9 mouse cellular contexts compared by ENCODE assay signal in genomic region chrX:20921366-20921765, GRCm38 (mm10). TPM values are rescaled to one million over a fixed set of nuclear protein-coding genes. Genes with fewer than 3 reads are reported as not detected.
DNase-seq lines count a peak whose midpoint lies in the region; ATAC-seq and TF ChIP-seq lines count a peak whose summit lies in the region.
"Had no signal": no experiment of that assay in that cellular context is flagged by ENCODE, and none has a peak within 500 bp of the region (broad histone marks: within the 10 kb centered on the region; RNA-seq: fewer than 3 reads in every experiment).

No protein-coding gene starts in this region.

- ATAC-seq in neural tube, embryonic 11.5 days (ENCODE audit: insufficient read depth, low FRiP score, low TSS enrichment), result peak; percentile 38
- ATAC-seq in limb, embryonic 14.5 days (ENCODE audit: low FRiP score, low read depth), result no peak

- TF ChIP-seq POLR2A in limb, embryonic 14.5 days (IDR thresholded peaks at IDR 0.05; ENCODE audit: borderline replicate concordance, extremely low read depth, insufficient read depth, insufficient read length), result no peak

- H3K27me3 ChIP-seq in neural tube, embryonic 11.5 days (ENCODE audit: control insufficient read depth, insufficient read depth, low read length), result no peaks in the 10 kb centered on the region
- H3K27me3 ChIP-seq in limb, embryonic 14.5 days (ENCODE audit: control insufficient read depth, insufficient read depth, low read length), result no peaks in the 10 kb centered on the region; the same call in 1 of the 2 replicates

- no peak overlapping the region for H3K9ac ChIP-seq in neural tube, embryonic 11.5 days (ENCODE audit: low read length)
- H3K9ac ChIP-seq in limb, embryonic 14.5 days (ENCODE audit: low read depth, low read length, severe bottlenecking), result no peak overlapping the region

- H3K4me1 ChIP-seq in neural tube, embryonic 11.5 days (ENCODE audit: control insufficient read depth, insufficient read depth, low read length), result no peaks in the 10 kb centered on the region
- H3K4me1 ChIP-seq in limb, embryonic 14.5 days (ENCODE audit: control insufficient read depth, insufficient read depth, low read length), result no peaks in the 10 kb centered on the region

- 39% methylated on average over 5 of the region's 5 CpGs for WGBS in neural tube, embryonic 11.5 days
- WGBS in limb, embryonic 14.5 days, result 39% methylated on average over 5 of the region's 5 CpGs

- peak overlapping the region; percentile 42; the same call in 1 of the 2 replicates for H3K4me3 ChIP-seq in neural tube, embryonic 11.5 days (ENCODE audit: low read depth, low read length)
- H3K4me3 ChIP-seq in limb, embryonic 14.5 days (replicated peaks; ENCODE audit: low read length), result no peak overlapping the region

- no peaks in the 10 kb centered on the region for H3K36me3 ChIP-seq in neural tube, embryonic 11.5 days (ENCODE audit: control insufficient read depth, insufficient read depth, low read length)
- H3K36me3 ChIP-seq in limb, embryonic 14.5 days (ENCODE audit: control insufficient read depth, insufficient read depth, low read length), result no peaks in the 10 kb centered on the region; the same call in 1 of the 2 replicates

- DNase-seq in heart, adult 11 months, result peak; percentile 46
- DNase-seq in heart, postnatal 36 days, result no peak
- no peak for DNase-seq in neural tube, embryonic 11.5 days (ENCODE audit: low spot score)
- no peak for DNase-seq in neural tube, embryonic 10.5 days (ENCODE audit: extremely low spot score, low spot score)
- DNase-seq in limb, embryonic 14.5 days (ENCODE audit: low spot score), result no peak
- DNase-seq in telencephalon, adult 2 months (ENCODE audit: low read depth, low spot score), result peak; percentile 41
- no peak for DNase-seq in layer of hippocampus, postnatal 25 days (ENCODE audit: extremely low spot score in 1 of 2, low spot score in 1 of 2)
- DNase-seq in cerebellum, postnatal 14 days, result no peak

- H3K27ac ChIP-seq in neural tube, embryonic 11.5 days (ENCODE audit: low read depth, low read length), result no peak overlapping the region
- H3K27ac ChIP-seq in limb, embryonic 14.5 days (replicated peaks; ENCODE audit: low read depth, low read length), result no peak overlapping the region

- H3K9me3 ChIP-seq in neural tube, embryonic 11.5 days (ENCODE audit: control insufficient read depth, low read length), result no peaks in the 10 kb centered on the region
- H3K9me3 ChIP-seq in limb, embryonic 14.5 days (ENCODE audit: control insufficient read depth, low read length), result no peaks in the 10 kb centered on the region

- H3K4me2 ChIP-seq in neural tube, embryonic 11.5 days (ENCODE audit: low read depth), result peak overlapping the region; percentile 53
- H3K4me2 ChIP-seq in limb, embryonic 14.5 days (replicated peaks; ENCODE audit: low read depth, low read length, severe bottlenecking), result peak overlapping the region; percentile 64; the same call in 1 of the 2 replicates

- intact Hi-C loops in heart, postnatal 36 days (cut with DNase I), result no loop called here

RNA-seq across cellular contexts. Expression of gene Syn1, which starts 0.6 kb away (rescaled TPM):
- under 1 TPM; 0.16 to 0.22 TPM for total RNA-seq in heart, postnatal 36 days (2021)
- polyA plus RNA-seq in neural tube, embryonic 11.5 days (2014; fragmentation: Nextera tagmentation; extraction: Ambion mirVana), result 17.1 and 21.4 TPM in 2 replicates
- polyA plus RNA-seq in limb, embryonic 14.5 days (2012; rRNA removed), result 0.52 and 0.64 TPM in 2 replicates
- 0.22 and 0.23 TPM in 2 replicates for polyA plus RNA-seq in limb, embryonic 14.5 days (2014; fragmentation: Nextera tagmentation; extraction: Ambion mirVana)
- total RNA-seq in layer of hippocampus, postnatal 25 days (2021), result 100 to 1,000 TPM; 476 to 498 TPM
- polyA plus RNA-seq: erythroblast, embryonic 14.5 days had no signal

RNA-seq across cellular contexts. Expression of gene Cfp, which starts 10.0 kb away (rescaled TPM):
- total RNA-seq in heart, postnatal 36 days (2021), result 10 to 100 TPM; 10.9 to 11.5 TPM
- polyA plus RNA-seq in neural tube, embryonic 11.5 days (2014; fragmentation: Nextera tagmentation; extraction: Ambion mirVana), result 3.4 and 4.1 TPM in 2 replicates
- 20.1 and 24.7 TPM in 2 replicates for polyA plus RNA-seq in limb, embryonic 14.5 days (2012; rRNA removed)
- 6.6 and 7.2 TPM in 2 replicates for polyA plus RNA-seq in limb, embryonic 14.5 days (2014; fragmentation: Nextera tagmentation; extraction: Ambion mirVana)
- total RNA-seq in layer of hippocampus, postnatal 25 days (2021), result 10 to 100 TPM; 12.4 to 17.5 TPM

RNA-seq across cellular contexts. Expression of gene Elk1, which starts 29.0 kb away (rescaled TPM):
- 1 to 10 TPM; 9.6 to 9.9 TPM for total RNA-seq in heart, postnatal 36 days (2021)
- 6.9 TPM in 2 replicates for polyA plus RNA-seq in neural tube, embryonic 11.5 days (2014; fragmentation: Nextera tagmentation; extraction: Ambion mirVana)
- polyA plus RNA-seq in limb, embryonic 14.5 days (2012; rRNA removed), result 23.7 and 31.3 TPM in 2 replicates
- 8.1 and 8.7 TPM in 2 replicates for polyA plus RNA-seq in limb, embryonic 14.5 days (2014; fragmentation: Nextera tagmentation; extraction: Ambion mirVana)
- total RNA-seq in layer of hippocampus, postnatal 25 days (2021), result 10 to 100 TPM; 75.4 to 79.0 TPM

RNA-seq across cellular contexts. Expression of gene Uxt, which starts 40.5 kb away (rescaled TPM):
- total RNA-seq in heart, postnatal 36 days (2021), result 10 to 100 TPM; 33.6 to 36.0 TPM
- polyA plus RNA-seq in neural tube, embryonic 11.5 days (2014; fragmentation: Nextera tagmentation; extraction: Ambion mirVana), result 50.2 and 52.8 TPM in 2 replicates
- 17.5 and 21.7 TPM in 2 replicates for polyA plus RNA-seq in limb, embryonic 14.5 days (2012; rRNA removed)
- polyA plus RNA-seq in limb, embryonic 14.5 days (2014; fragmentation: Nextera tagmentation; extraction: Ambion mirVana), result 49.3 and 53.4 TPM in 2 replicates
- 10 to 100 TPM in 1 of 2 experiments, 1 to 10 TPM in 1; 9.6 to 13.0 TPM for total RNA-seq in layer of hippocampus, postnatal 25 days (2021)

RNA-seq across cellular contexts. Expression of gene Timp1, which starts 51.4 kb away (rescaled TPM):
- total RNA-seq in heart, postnatal 36 days (2021), result 1 to 10 TPM; 2.6 to 5.0 TPM
- polyA plus RNA-seq in neural tube, embryonic 11.5 days (2014; fragmentation: Nextera tagmentation; extraction: Ambion mirVana), result 10.6 and 13.5 TPM in 2 replicates
- polyA plus RNA-seq in limb, embryonic 14.5 days (2012; rRNA removed), result 37.2 and 40.5 TPM in 2 replicates
- 38.1 and 39.1 TPM in 2 replicates for polyA plus RNA-seq in limb, embryonic 14.5 days (2014; fragmentation: Nextera tagmentation; extraction: Ambion mirVana)
- under 1 TPM; 0.34 to 0.47 TPM for total RNA-seq in layer of hippocampus, postnatal 25 days (2021)
- polyA plus RNA-seq: erythroblast, embryonic 14.5 days had no signal

Comparison
In these comparisons a context has a peak if more than half of its experiments do, and no peak if none do; other contexts are left out.
1. DNase-seq: peak in heart, adult 11 months (single experiment) and telencephalon, adult 2 months (single experiment); none in heart, postnatal 36 days (0 of 2), neural tube, embryonic 11.5 days (single experiment), neural tube, embryonic 10.5 days (single experiment), limb, embryonic 14.5 days (single experiment), layer of hippocampus, postnatal 25 days (0 of 2) and cerebellum, postnatal 14 days (0 of 2).
2. RNA of gene Syn1, which starts 0.6 kb away (total RNA-seq): 476 to 498 TPM in layer of hippocampus, postnatal 25 days; 0.16 to 0.22 TPM in heart, postnatal 36 days; every median in the first group is over 100 times any median in the second.
3. RNA of gene Elk1, which starts 29.0 kb away (total RNA-seq): 75.4 to 79.0 TPM in layer of hippocampus, postnatal 25 days; 9.6 to 9.9 TPM in heart, postnatal 36 days; every median in the first group is over 4 times any median in the second.